Mouse (Mus musculus) kidney, embryonic 16.5 days (tissue): ENCODE results near the gene Taok2. TPM values are rescaled to one million over a fixed set of nuclear protein-coding genes. Genes with fewer than 3 reads are reported as not detected.

Experiments used
- ATAC-seq: fragments of 200-750 bp; cut with Nextera tagmentation; 2 replicates; pipeline ENCODE4 v1.8.0; 2017; ENCODE audit warnings: moderate TSS enrichment; ENCODE audit not compliant: low FRiP score, low TSS enrichment
- H3K27ac ChIP-seq: fragments of 300-500 bp; sonication (generic); 2 replicates; pipeline ENCODE4 v1.5.1; 2014; ENCODE audit warnings: low read length
- H3K27me3 ChIP-seq: fragments of 300-500 bp; sonication (generic); 2 replicates; pipeline ENCODE4 v1.6.1; 2014; ENCODE audit warnings: low read length, control low read depth, mixed read lengths; ENCODE audit not compliant: insufficient read depth
- H3K36me3 ChIP-seq: fragments of 300-500 bp; sonication (generic); 2 replicates; pipeline ENCODE4 v1.6.1; 2014; ENCODE audit warnings: low read length, control low read depth, mixed read lengths; ENCODE audit not compliant: insufficient read depth
- H3K4me1 ChIP-seq: fragments of 300-500 bp; sonication (generic); 2 replicates; pipeline ENCODE4 v1.6.1; 2014; ENCODE audit warnings: low read length, control low read depth, mixed read lengths; ENCODE audit not compliant: insufficient read depth
- H3K4me2 ChIP-seq: fragments of 300-500 bp; sonication (generic); replicated peaks from 2 replicates; pipeline ENCODE4 v1.6.1; 2014; ENCODE audit warnings: low read depth, low read length
- H3K4me3 ChIP-seq: fragments of 300-500 bp; sonication (generic); 2 replicates; pipeline ENCODE4 v1.5.1; 2014; ENCODE audit warnings: mild to moderate bottlenecking, low read length
- H3K9ac ChIP-seq: fragments of 300-500 bp; sonication (generic); replicated peaks from 2 replicates; pipeline ENCODE4 v1.6.1; 2014; ENCODE audit warnings: low read length
- H3K9me3 ChIP-seq: fragments of 300-500 bp; sonication (generic); 2 replicates; pipeline ENCODE4 v1.6.1; 2016; ENCODE audit warnings: low read length, control low read depth
- WGBS: fragments of 180-500 bp; shearing (Covaris S2); extraction: QIAGEN DNeasy Blood & Tissue Kit; methylation state at CpG from one replicate; pipeline ENCODE4 v1.1.7; 2014; 5-methylcytosine and 5-hydroxymethylcytosine counted together
- polyA plus RNA-seq: library from polyadenylated mRNA; unstranded; fragments of >200 nt; fragmentation: Nextera tagmentation; extraction: Ambion mirVana; gene quantifications from 2 replicates; pipeline ENCODE4 v1.2.1, GENCODE M21; 2015

Taok2 gene
- polyA plus RNA-seq, 1 experiment from 2014 or later, result 58.6 TPM

- Histone ChIP-seq H3K4me3 (peak overlapping the region; percentile 90), H3K4me2 (peak overlapping the region; percentile 99), H3K27me3 (no peaks in the 10 kb centered on the region), H3K9me3 (no peaks in the 10 kb centered on the region), H3K9ac (peak overlapping the region; percentile 91), H3K4me1 (peaks cover 37% of the 10 kb centered on the region), H3K36me3 (peaks cover 19% of the 10 kb centered on the region), H3K27ac (peak overlapping the region; percentile 98)
- 0% methylated on average over 15 of the region's 15 CpGs for WGBS
- no peak; the same call in 1 of the 2 replicates for ATAC-seq
These were observed 747 bp downstream of the Taok2 start for GRCm38 (mm10) chr7:126883731-126884181.

GRCm38 (mm10) chr7:126881040-126881439, 3.5 kb downstream of the Taok2 start:
- Histone ChIP-seq H3K4me2 (peak overlapping the region; percentile 99), H3K4me3 (peak overlapping the region; percentile 90), H3K27ac (peak overlapping the region; percentile 83), H3K9me3 (no peaks in the 10 kb centered on the region), H3K36me3 (peaks cover 45% of the 10 kb centered on the region), H3K9ac (peak overlapping the region; percentile 91), H3K27me3 (no peaks in the 10 kb centered on the region), H3K4me1 (peaks cover 37% of the 10 kb centered on the region)
- 63% methylated on average over 6 of the region's 6 CpGs for WGBS
- ATAC-seq, result no peak

GRCm38 (mm10) chr7:126877239-126877638, 7.3 kb downstream of the Taok2 start:
- H3K9me3 ChIP-seq, result no peaks in the 10 kb centered on the region
- H3K36me3 ChIP-seq, result peaks cover 83% of the 10 kb centered on the region
- H3K9ac ChIP-seq, result no peak overlapping the region
- H3K27ac ChIP-seq, result no peak overlapping the region
- no peak for ATAC-seq
- no peak overlapping the region for H3K4me3 ChIP-seq
- peaks cover 18% of the 10 kb centered on the region for H3K4me1 ChIP-seq
- H3K27me3 ChIP-seq, result no peaks in the 10 kb centered on the region
- 100% methylated on average over 1 of the region's 1 CpGs for WGBS
- H3K4me2 ChIP-seq, result no peak overlapping the region

- Histone ChIP-seq H3K9me3 (no peaks in the 10 kb centered on the region), H3K4me2 (no peak overlapping the region), H3K4me1 (no peaks in the 10 kb centered on the region), H3K27me3 (no peaks in the 10 kb centered on the region), H3K27ac (no peak overlapping the region), H3K4me3 (no peak overlapping the region), H3K36me3 (peaks cover 92% of the 10 kb centered on the region), H3K9ac (no peak overlapping the region)
- WGBS, result 97% methylated on average over 2 of the region's 2 CpGs
- no peak; the same call in 1 of the 2 replicates for ATAC-seq
These were observed 14.0 kb downstream of the Taok2 start for GRCm38 (mm10) chr7:126870520-126870891.

GRCm38 (mm10) chr7:126869780-126870519, 14.6 kb downstream of the Taok2 start:
- H3K4me1 ChIP-seq, result no peaks in the 10 kb centered on the region
- no peak overlapping the region for H3K4me2 ChIP-seq
- no peak overlapping the region for H3K27ac ChIP-seq
- H3K9ac ChIP-seq, result no peak overlapping the region
- 89% methylated on average over 23 of the region's 23 CpGs for WGBS
- peaks cover 92% of the 10 kb centered on the region for H3K36me3 ChIP-seq
- H3K4me3 ChIP-seq, result no peak overlapping the region
- H3K27me3 ChIP-seq, result no peaks in the 10 kb centered on the region
- no peak for ATAC-seq
- no peaks in the 10 kb centered on the region for H3K9me3 ChIP-seq

GRCm38 (mm10) chr7:126868003-126868402, 16.5 kb downstream of the Taok2 start:
- H3K27me3 ChIP-seq, result no peaks in the 10 kb centered on the region
- H3K4me1 ChIP-seq, result peaks cover 17% of the 10 kb centered on the region
- ATAC-seq, result no peak
- H3K36me3 ChIP-seq, result peaks cover 80% of the 10 kb centered on the region
- H3K4me2 ChIP-seq, result no peak overlapping the region
- no peak overlapping the region for H3K9ac ChIP-seq
- no peak overlapping the region for H3K27ac ChIP-seq
- no peaks in the 10 kb centered on the region for H3K9me3 ChIP-seq
- 85% methylated on average over 12 of the region's 12 CpGs for WGBS
- no peak overlapping the region for H3K4me3 ChIP-seq

- no peak for ATAC-seq
- H3K4me1 ChIP-seq, result peaks cover 21% of the 10 kb centered on the region
These were observed 17.0 kb downstream of the Taok2 start for GRCm38 (mm10) chr7:126867534-126867933.

GRCm38 (mm10) chr7:126863791-126864190, 20.7 kb downstream of the Taok2 start:
- H3K9ac ChIP-seq, result peak overlapping the region; percentile 67

More at GRCm38 (mm10) chr7:126867534-126867933, 17.0 kb downstream of the Taok2 start:
- Histone ChIP-seq H3K27me3 (no peaks in the 10 kb centered on the region), H3K27ac (no peak overlapping the region), H3K9ac (no peak overlapping the region), H3K4me2 (no peak overlapping the region), H3K4me3 (no peak overlapping the region), H3K36me3 (peaks cover 76% of the 10 kb centered on the region), H3K9me3 (no peaks in the 10 kb centered on the region)
- WGBS, result 90% methylated on average over 2 of the region's 2 CpGs

GRCm38 (mm10) chr7:126862147-126862784, 22.2 kb downstream of the Taok2 start, which contains the start of gene Ino80e:
Ino80e (minus strand) TSS chr7:126862377.
- peak within 1 kb of the TSS; percentile 67 for H3K9ac ChIP-seq
- peak; percentile 60; the same call in 1 of the 2 replicates for ATAC-seq
- H3K27ac ChIP-seq, result peak within 1 kb of the TSS; percentile 90
- under 1% methylated on average over 41 of the region's 41 CpGs for WGBS
- peaks cover 44% of the 10 kb centered on the region for H3K36me3 ChIP-seq
- H3K27me3 ChIP-seq, result no peaks in the 10 kb centered on the region
- H3K4me3 ChIP-seq, result peak within 1 kb of the TSS; percentile 75
- H3K4me1 ChIP-seq, result peaks cover 26% of the 10 kb centered on the region
- H3K4me2 ChIP-seq, result peak within 1 kb of the TSS; percentile 68
- no peaks in the 10 kb centered on the region for H3K9me3 ChIP-seq

More at GRCm38 (mm10) chr7:126863791-126864190, 20.7 kb downstream of the Taok2 start:
- peaks cover 26% of the 10 kb centered on the region for H3K4me1 ChIP-seq
- H3K9me3 ChIP-seq, result no peaks in the 10 kb centered on the region
- 52% methylated on average over 6 of the region's 6 CpGs for WGBS
- ATAC-seq, result no peak
- no peaks in the 10 kb centered on the region for H3K27me3 ChIP-seq
- peak overlapping the region; percentile 90; the same call in 1 of the 2 replicates for H3K27ac ChIP-seq
- peak overlapping the region; percentile 75 for H3K4me3 ChIP-seq
- peak overlapping the region; percentile 68 for H3K4me2 ChIP-seq
- peaks cover 44% of the 10 kb centered on the region for H3K36me3 ChIP-seq
